Mouse (Mus musculus) layer of hippocampus, postnatal 36 days (tissue): Measurements from ENCODE around the gene Sycp3. TPM values are rescaled to one million over a fixed set of nuclear protein-coding genes. Genes with fewer than 3 reads are reported as not detected.
"Not testable (repeated sequence)": the region's sequence is repeated elsewhere in the genome, so short reads cannot be mapped to it uniquely, and the experiment has no call there.

Experiments used
- DNase-seq, 2 experiments: peaks; one replicate each; pipeline ENCODE4 v3.0.0; 2022
- total RNA-seq, 2 experiments: library from RNA; stranded (reverse); gene quantifications; 2 replicates each; pipeline ENCODE4 v1.2.3; 2021

The Sycp3 gene
- total RNA-seq, 2 experiments from 2014 or later: 0.90 to 1.2 TPM

DNA sequence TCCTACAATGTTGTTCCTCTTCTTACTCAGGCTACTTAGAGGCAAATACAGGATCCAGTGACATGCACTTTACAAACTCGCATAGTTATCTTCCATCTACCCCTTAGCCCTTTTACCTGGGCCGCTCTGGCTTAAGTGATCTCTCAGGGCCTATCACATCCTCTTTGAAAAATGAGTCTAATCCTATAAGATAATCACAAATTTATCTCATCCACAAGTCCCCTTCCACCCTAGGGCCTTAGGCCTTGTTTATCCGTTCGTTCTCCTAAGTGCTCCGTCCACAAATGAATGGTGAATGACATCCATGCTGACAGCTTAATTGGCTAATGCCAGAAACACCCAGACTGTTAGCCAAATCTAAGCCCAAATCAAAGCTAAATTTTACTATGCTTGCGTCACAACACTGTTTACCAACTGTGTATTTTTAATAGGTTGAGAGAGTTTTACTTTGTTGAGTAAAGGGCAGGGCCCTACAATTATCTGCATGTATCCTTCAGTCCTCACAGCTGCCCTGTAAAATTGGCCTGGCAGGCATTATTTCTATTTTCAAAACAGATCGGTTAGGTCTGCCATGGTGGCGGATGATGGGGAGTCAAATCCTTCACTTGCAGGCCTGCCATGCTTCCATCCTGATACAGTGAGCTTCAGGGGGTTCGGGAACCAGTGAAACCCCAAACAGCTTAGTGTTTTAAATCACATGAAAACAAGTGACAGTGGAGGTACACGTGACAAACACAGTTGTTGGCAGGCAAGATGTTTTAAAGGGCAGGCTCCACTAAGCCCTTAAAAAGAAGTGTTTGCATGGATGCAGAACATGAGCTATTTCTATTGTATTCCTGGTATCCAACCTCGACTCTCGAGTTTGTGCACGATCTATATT lies 42.8 kb downstream of the Sycp3 start:
- peak in 1 of 2 experiments; percentile 28 for DNase-seq

DNA sequence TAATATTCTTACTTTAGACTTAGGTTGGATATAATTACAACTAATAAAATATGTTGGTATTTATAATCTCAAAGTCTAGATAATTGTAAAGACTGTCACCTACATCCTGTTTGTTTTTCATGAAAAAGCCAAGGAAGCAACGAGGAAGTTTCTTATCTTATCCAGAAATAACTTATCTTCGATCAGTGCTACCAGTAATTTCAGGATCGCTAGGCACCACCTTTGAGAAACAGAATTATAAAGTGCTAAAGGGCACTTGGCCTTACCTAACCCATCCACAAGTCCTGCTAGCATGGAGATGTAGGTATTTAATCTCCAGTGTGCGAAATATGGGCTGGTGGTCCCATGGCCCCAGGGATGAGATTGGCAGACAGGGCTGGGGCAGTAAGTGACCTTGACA lies 43.5 kb downstream of the Sycp3 start:
- DNase-seq: no peak

DNA sequence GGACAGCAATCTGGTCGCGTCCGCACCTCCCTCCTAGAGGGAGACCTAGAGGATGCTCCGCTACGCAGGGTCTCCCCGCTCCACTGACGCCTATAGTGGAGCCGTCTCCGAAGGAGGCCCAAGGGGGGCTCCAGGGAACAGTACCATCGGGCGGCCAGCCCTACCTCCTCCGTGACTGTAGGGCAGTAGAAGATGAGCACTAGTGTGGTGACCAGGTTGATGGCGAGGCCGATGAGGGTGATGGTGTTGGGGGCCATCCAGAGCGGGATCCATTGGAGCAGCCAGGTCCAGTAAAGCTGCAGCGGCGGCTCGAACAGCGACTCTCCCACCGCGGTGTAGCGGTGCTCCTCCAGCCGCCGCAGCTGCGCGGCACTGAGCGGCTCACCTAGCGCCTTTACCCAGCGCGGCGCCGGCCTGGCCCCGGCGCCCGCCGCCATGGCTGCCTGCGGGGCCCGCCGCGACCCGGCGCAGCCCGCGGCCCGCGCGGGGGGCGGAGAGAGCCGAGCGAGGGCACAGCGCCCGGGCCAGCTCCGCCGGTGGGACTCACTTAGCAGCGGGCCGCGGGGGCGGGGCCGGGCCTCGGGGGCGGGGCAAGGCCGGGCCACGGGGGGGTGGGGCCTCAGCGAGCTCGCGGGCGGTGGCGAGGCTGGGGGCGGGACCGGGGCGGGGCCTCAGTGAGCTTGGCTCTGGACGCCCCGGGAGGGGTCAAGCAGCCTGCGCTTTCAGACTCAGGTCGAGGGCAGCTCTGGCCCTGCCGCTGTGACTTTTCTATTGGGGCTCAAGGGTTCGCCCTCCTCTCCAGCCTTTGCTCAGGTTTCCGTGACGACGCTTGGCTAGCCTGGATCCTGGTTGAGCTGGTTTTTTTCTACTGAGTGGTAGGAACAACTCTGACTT lies 44.3 kb downstream of the Sycp3 start, which contains the start of gene Chpt1:
Gene Chpt1 (minus strand): TSS at position 653 of the 894 bp plus-strand sequence.
- peak; percentile 75 to 81 for DNase-seq

DNA sequence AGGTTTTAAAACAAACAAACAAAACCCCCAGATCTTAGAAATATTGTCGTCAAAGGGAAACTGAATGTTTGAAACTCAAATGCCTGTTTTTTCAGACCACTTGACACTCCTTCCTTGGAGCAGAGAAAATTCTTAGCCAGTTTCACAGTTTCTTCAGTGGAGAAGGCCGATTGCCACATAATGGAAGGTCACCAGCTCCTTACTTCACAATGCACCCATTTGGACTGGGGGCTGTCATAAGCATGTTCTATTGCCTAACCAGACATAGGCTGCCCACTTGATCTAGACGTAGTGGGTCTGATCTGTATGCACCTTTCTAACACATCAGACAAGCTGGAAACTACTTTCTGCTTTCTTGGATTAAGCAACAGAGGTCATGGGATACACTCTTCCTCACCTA lies 45.1 kb downstream of the Sycp3 start:
- DNase-seq: no peak

DNA sequence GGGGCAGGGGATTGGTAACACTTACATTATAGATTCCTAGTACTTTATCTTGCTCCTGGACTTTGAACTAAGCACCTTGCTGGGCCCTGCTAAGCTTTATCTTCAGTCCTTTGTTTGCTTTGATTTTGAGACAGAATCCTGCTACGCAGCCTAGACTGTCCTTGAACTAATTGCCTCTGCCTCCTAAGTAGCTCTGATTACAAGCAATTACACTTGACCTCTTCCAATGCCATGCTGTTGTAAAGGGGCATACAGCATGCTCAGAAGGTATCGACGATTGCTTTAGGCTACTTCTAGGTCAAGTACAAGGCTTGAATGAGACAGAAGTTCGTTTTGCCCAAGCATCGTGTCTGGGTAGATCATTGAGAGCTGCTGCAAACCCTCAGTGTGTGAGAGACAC lies 45.9 kb downstream of the Sycp3 start:
- no peak for DNase-seq

DNA sequence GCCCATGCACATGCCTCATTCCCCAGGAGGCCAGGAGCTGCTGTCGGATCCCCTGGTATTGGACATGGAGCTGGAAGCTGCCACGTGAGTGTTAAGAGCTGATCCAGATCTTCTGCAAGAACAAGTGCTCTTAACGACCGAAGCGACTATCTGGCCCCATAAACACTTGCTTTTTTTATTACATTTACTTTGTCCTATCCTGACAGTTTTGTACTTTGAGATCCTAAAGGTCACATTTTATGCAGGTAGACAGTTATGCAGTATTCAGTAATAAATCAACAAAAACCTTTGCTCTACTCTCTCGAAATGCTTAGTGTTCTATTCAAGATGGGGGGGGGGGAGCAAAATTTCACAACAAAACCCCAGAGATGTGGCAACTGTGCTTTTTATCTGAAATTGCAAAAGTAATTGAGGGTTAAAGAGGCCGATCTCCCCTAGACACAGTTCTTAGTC lies 48.3 kb downstream of the Sycp3 start:
- no peak for DNase-seq

DNA sequence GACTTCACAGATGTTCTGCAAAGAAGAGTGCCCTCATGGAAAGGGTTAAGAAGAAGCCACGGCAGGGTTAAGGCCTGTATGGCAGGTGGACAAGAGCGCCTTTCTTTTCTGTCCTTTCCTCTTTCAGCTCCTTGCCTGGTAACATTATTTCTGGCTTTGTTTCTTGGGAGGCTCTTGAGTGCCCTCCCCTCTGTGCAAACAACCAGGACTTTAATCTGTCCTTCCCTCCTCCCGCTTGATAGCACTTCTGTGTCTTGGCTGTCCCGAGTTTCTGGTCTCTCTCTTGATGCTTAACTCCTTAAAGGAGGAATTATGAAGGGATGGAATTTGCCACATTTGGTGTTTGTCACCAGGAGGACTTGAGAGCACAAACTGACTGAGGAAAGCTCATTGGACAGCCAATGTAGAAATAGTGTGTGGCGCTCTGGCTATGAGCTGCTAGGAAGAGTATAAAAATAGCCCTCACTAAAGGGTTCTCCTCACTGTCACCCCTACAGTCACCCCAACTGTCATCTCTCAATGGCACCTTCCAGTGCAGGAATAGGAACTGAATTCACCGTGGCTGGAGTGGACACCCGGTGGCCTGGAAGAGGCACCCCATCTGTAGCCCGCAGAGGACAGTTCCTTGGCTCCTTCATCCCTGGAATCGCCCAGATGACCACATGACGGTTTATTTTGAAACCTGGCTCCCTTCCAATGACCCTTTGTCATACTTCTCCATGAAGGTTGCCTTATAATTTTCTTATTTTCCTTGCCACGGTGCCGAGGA lies 51.3 kb downstream of the Sycp3 start:
- no peak for DNase-seq

DNA sequence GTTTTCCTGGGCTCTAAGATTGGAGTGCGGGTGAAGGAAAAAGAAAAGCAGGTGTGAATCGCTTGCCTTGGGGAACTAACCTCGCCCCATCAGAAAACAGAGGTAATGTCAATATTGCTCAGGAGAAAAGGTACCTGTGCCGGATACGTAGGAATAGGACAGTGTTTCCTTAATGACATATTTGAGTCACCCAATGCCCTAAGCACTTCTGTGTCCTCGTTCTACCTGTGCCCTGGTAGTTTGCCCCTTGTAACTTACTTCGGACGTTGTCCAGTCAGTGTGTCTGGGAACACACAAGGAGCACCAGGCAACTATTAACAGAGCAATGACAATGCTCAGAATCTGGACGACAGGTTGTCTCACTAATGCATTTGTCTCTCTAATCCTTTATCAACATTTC lies 52.0 kb downstream of the Sycp3 start:
- no peak for DNase-seq

DNA sequence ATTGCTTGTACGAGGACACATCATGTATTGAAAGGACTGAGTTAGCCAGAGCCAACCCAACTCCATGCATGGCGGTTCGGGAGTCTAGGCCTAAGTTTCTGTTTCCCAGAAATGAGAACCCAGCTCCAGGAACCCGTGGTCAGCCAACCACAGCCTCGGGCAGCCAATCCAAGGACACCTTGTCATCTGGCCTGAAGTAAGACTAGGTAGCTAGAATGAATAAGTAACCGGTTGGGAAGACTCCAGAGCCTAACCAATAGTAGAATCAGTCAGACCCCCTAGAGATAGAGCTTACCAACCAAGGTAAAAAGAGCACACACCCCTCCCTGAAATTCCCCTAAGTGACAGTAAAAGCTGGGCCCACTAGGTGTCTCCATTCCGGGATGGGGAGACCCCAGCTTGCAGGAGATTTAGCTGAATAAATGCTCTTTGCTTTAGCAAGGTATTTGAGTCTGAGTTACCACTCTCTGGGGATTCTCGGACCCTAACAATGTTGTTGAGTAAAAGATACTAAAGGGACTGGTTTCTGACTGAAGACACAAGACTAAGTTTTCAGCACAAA lies 54.3 kb downstream of the Sycp3 start:
- no peak for DNase-seq

DNA sequence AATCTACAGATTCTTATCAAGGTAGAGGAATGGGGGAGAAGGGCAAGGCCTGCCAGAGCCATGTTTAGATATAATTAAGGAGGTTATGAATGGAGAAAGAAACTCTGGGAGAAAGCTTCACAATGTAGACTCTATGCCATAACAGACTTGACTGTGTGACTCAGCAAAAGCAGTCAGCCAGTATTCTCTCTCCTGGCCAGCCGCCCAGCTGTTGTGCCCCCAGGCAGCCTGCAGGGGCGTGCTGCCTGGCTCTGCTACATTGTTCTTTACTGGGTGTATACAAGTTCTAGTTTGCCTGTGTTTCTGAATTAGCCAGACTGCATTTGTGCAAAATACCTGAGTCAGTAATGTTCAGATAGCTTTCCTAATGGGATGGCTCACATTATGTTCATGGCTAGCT lies 55.1 kb downstream of the Sycp3 start:
- peak; percentile 50 to 62 for DNase-seq

DNA sequence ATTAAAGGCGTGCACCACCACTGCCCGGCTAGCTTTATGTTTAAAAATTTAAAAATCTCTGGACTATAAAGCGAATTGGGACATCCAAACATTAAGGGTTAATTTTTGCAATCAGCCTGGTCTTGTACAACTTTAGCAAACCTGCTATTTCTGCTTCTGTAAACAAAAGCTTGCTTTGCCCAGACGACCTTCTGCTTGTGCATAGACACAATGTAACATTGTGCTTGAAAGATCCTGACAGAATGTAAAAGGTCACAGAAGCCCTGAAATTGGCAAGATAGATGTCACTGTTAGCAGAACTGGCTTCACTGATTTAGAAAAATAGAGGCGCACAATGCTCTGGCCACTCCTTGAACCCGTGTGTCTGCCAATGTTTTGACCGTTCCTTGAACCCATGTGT lies 55.7 kb downstream of the Sycp3 start:
- DNase-seq: not testable (repeated sequence)

DNA sequence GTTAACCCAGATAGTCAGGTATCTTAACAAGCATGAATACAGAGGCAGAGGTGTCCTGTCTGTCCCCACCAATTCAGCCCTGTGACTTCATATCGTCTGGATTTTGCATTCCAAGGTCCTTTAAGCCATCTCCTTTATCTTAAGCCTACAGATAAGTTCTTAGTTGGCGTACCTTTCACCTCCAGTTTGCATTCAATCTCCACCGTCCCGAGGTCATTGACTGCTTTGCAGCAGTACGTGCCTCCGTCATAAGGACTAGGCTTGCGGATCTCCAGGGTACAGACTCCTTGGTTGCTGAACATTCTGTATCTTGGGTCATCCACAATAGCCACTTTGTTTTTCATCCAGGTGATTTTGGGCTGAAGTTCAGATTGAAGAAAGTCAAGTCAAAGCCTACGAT lies 63.4 kb downstream of the Sycp3 start:
- DNase-seq: no peak

Other genes starting within 250 kb of the Sycp3 start
- gene Dram1, start 80.5 kb upstream of the Sycp3 start, total RNA-seq: 1 to 10 TPM; 1.2 to 1.5 TPM
- 10 to 100 TPM; 71.5 to 80.8 TPM for gene Gnptab, start 80.4 kb upstream of the Sycp3 start, total RNA-seq
- gene Chpt1, start 44.5 kb downstream of the Sycp3 start, total RNA-seq: 10 to 100 TPM; 42.3 to 47.0 TPM
- gene Mybpc1, start 145.6 kb downstream of the Sycp3 start, total RNA-seq: 1 to 10 TPM; 1.0 to 1.5 TPM
- gene Spic, start 225.4 kb downstream of the Sycp3 start, total RNA-seq: not detected